Comparison of ENCODE assay signal across 26 mouse cellular contexts in genomic region chr5:120447305-120447704, GRCm38 (mm10). TPM values are rescaled to one million over a fixed set of nuclear protein-coding genes. Genes with fewer than 3 reads are reported as not detected.
DNase-seq lines count a peak whose midpoint lies in the region; ATAC-seq and TF ChIP-seq lines count a peak whose summit lies in the region.
"Had no signal": no experiment of that assay in that cellular context is flagged by ENCODE, and none has a peak within 500 bp of the region (broad histone marks: within the 10 kb centered on the region; RNA-seq: fewer than 3 reads in every experiment).

No protein-coding gene starts in this region.

- no peaks in the 10 kb centered on the region for H3K36me3 ChIP-seq in hindbrain, embryonic 13.5 days
- H3K36me3 ChIP-seq in hindbrain, embryonic 11.5 days (ENCODE audit: control insufficient read depth, insufficient read depth, low read length) = no peaks in the 10 kb centered on the region
- H3K36me3 ChIP-seq in midbrain, embryonic 13.5 days = no peaks in the 10 kb centered on the region
- H3K36me3 ChIP-seq in midbrain, postnatal 0 days (ENCODE audit: insufficient read depth, low read length) = no peaks in the 10 kb centered on the region
- H3K36me3 ChIP-seq in neural tube, embryonic 14.5 days (ENCODE audit: control insufficient read depth, insufficient read depth, low read length) = no peaks in the 10 kb centered on the region
- H3K36me3 ChIP-seq in stomach, postnatal 0 days (ENCODE audit: control insufficient read depth, insufficient read depth, low read length) = no peaks in the 10 kb centered on the region
- H3K36me3 ChIP-seq: heart, embryonic 15.5 days; liver, embryonic 15.5 days had no signal

- H3K4me1 ChIP-seq in hindbrain, embryonic 13.5 days (replicated peaks) = peaks cover 6% of the 10 kb centered on the region
- no peaks in the 10 kb centered on the region for H3K4me1 ChIP-seq in hindbrain, embryonic 11.5 days (replicated peaks; ENCODE audit: control insufficient read depth, insufficient read depth, low read length)
- H3K4me1 ChIP-seq in midbrain, embryonic 13.5 days (replicated peaks) = 0 out of 2 replicates have a peak, but pooled peaks cover 7% of the 10 kb centered on the region
- no peaks in the 10 kb centered on the region for H3K4me1 ChIP-seq in midbrain, postnatal 0 days (ENCODE audit: insufficient read depth, low read length)
- no peaks in the 10 kb centered on the region for H3K4me1 ChIP-seq in neural tube, embryonic 14.5 days (ENCODE audit: control insufficient read depth, insufficient read depth, low read length)
- H3K4me1 ChIP-seq in stomach, postnatal 0 days (replicated peaks; ENCODE audit: control insufficient read depth, insufficient read depth) = no peaks in the 10 kb centered on the region
- H3K4me1 ChIP-seq: heart, embryonic 15.5 days; liver, embryonic 15.5 days had no signal

- H3K9me3 ChIP-seq in hindbrain, embryonic 13.5 days = no peaks in the 10 kb centered on the region
- H3K9me3 ChIP-seq in hindbrain, embryonic 11.5 days (ENCODE audit: control insufficient read depth, low read length) = no peaks in the 10 kb centered on the region
- no peaks in the 10 kb centered on the region for H3K9me3 ChIP-seq in midbrain, embryonic 13.5 days
- H3K9me3 ChIP-seq in midbrain, postnatal 0 days (ENCODE audit: low read length) = no peaks in the 10 kb centered on the region
- H3K9me3 ChIP-seq in neural tube, embryonic 14.5 days (ENCODE audit: control insufficient read depth, low read length) = no peaks in the 10 kb centered on the region
- no peaks in the 10 kb centered on the region for H3K9me3 ChIP-seq in stomach, postnatal 0 days (ENCODE audit: control insufficient read depth, low read length)
- H3K9me3 ChIP-seq: heart, embryonic 15.5 days; liver, embryonic 15.5 days had no signal

- H3K9ac ChIP-seq in hindbrain, embryonic 13.5 days = 0 out of 2 replicates have a peak overlapping the region, but pooled peaks have one; percentile 19
- H3K9ac ChIP-seq in hindbrain, embryonic 11.5 days (ENCODE audit: low read depth, low read length) = no peak overlapping the region
- H3K9ac ChIP-seq in midbrain, embryonic 13.5 days (replicated peaks) = no peak overlapping the region
- no peak overlapping the region for H3K9ac ChIP-seq in midbrain, postnatal 0 days (replicated peaks; ENCODE audit: low read length, poor library complexity, severe bottlenecking)
- H3K9ac ChIP-seq in neural tube, embryonic 14.5 days (replicated peaks; ENCODE audit: low read depth, low read length) = no peak overlapping the region
- H3K9ac ChIP-seq in stomach, postnatal 0 days (ENCODE audit: low read length) = no peak overlapping the region
- H3K9ac ChIP-seq: heart, embryonic 15.5 days; liver, embryonic 15.5 days had no signal

- H3K4me3 ChIP-seq in hindbrain, embryonic 13.5 days = no peak overlapping the region
- H3K4me3 ChIP-seq in hindbrain, embryonic 11.5 days (ENCODE audit: low read depth, low read length) = no peak overlapping the region
- no peak overlapping the region for H3K4me3 ChIP-seq in midbrain, embryonic 13.5 days (replicated peaks)
- no peak overlapping the region for H3K4me3 ChIP-seq in midbrain, postnatal 0 days (ENCODE audit: low read depth, low read length)
- no peak overlapping the region for H3K4me3 ChIP-seq in neural tube, embryonic 14.5 days (ENCODE audit: low read depth, low read length)
- no peak overlapping the region for H3K4me3 ChIP-seq in stomach, postnatal 0 days (ENCODE audit: low read depth, low read length)
- H3K4me3 ChIP-seq: gastrocnemius, adult 2 months; heart, embryonic 15.5 days; liver, embryonic 15.5 days had no signal

- WGBS in hindbrain, embryonic 13.5 days = 47% methylated on average over 13 of the region's 13 CpGs
- WGBS in hindbrain, embryonic 11.5 days = 47% methylated on average over 13 of the region's 13 CpGs
- 54% methylated on average over 13 of the region's 13 CpGs for WGBS in midbrain, embryonic 13.5 days
- WGBS in midbrain, postnatal 0 days = 48% methylated on average over 13 of the region's 13 CpGs
- 32% methylated on average over 13 of the region's 13 CpGs for WGBS in neural tube, embryonic 14.5 days
- WGBS in stomach, postnatal 0 days = 21% methylated on average over 13 of the region's 13 CpGs

- TF ChIP-seq CTCF in midbrain, postnatal 0 days (IDR thresholded peaks at IDR 0.05) = no peak
- no peak for TF ChIP-seq CTCF in stomach, postnatal 0 days (IDR thresholded peaks at IDR 0.05; ENCODE audit: low read depth)

- no peak for ATAC-seq in hindbrain, embryonic 13.5 days (ENCODE audit: low FRiP score)
- no peak for ATAC-seq in hindbrain, embryonic 11.5 days (ENCODE audit: low FRiP score)
- peak; percentile 40; the same call in 1 of the 2 replicates for ATAC-seq in midbrain, embryonic 13.5 days
- no peak for ATAC-seq in midbrain, postnatal 0 days (ENCODE audit: low FRiP score)
- no peak; the same call in 1 of the 2 replicates for ATAC-seq in neural tube, embryonic 14.5 days (ENCODE audit: low read depth)
- no peak for ATAC-seq in stomach, postnatal 0 days (ENCODE audit: low FRiP score, low TSS enrichment)
- ATAC-seq in erythroblast, adult 5-6 weeks (replicated peaks; ENCODE audit: low FRiP score, poor library complexity, severe bottlenecking) = no peak
- ATAC-seq: forebrain, embryonic 14.5 days had no signal

- no peak overlapping the region for H3K4me2 ChIP-seq in hindbrain, embryonic 13.5 days
- H3K4me2 ChIP-seq in hindbrain, embryonic 11.5 days (replicated peaks; ENCODE audit: low read depth, low read length) = no peak overlapping the region
- H3K4me2 ChIP-seq in midbrain, embryonic 13.5 days (replicated peaks) = no peak overlapping the region
- H3K4me2 ChIP-seq in midbrain, postnatal 0 days (ENCODE audit: low read depth, low read length, poor library complexity, severe bottlenecking) = no peak overlapping the region
- H3K4me2 ChIP-seq in neural tube, embryonic 14.5 days (ENCODE audit: low read depth, low read length) = no peak overlapping the region
- H3K4me2 ChIP-seq in stomach, postnatal 0 days (replicated peaks; ENCODE audit: low read depth) = no peak overlapping the region
- H3K4me2 ChIP-seq: heart, embryonic 15.5 days; liver, embryonic 15.5 days had no signal

- H3K27me3 ChIP-seq in hindbrain, embryonic 13.5 days = peaks cover 43% of the 10 kb centered on the region
- H3K27me3 ChIP-seq in hindbrain, embryonic 11.5 days (ENCODE audit: control insufficient read depth, insufficient read depth, low read length) = no peaks in the 10 kb centered on the region
- H3K27me3 ChIP-seq in midbrain, embryonic 13.5 days = peaks cover 52% of the 10 kb centered on the region
- H3K27me3 ChIP-seq in midbrain, postnatal 0 days (ENCODE audit: insufficient read depth, low read length) = no peaks in the 10 kb centered on the region; the same call in 1 of the 2 replicates
- H3K27me3 ChIP-seq in neural tube, embryonic 14.5 days (ENCODE audit: control insufficient read depth, insufficient read depth, low read length) = no peaks in the 10 kb centered on the region
- no peaks in the 10 kb centered on the region; the same call in 1 of the 2 replicates for H3K27me3 ChIP-seq in stomach, postnatal 0 days (ENCODE audit: control insufficient read depth, insufficient read depth, low read length)

- no peak for TF ChIP-seq EP300 in stomach, postnatal 0 days (optimal IDR thresholded peaks at IDR 0.05)

- peak overlapping the region; percentile 42 for H3K27ac ChIP-seq in hindbrain, embryonic 13.5 days
- H3K27ac ChIP-seq in hindbrain, embryonic 11.5 days (ENCODE audit: low read depth, low read length) = no peak overlapping the region
- H3K27ac ChIP-seq in midbrain, embryonic 13.5 days = no peak overlapping the region
- no peak overlapping the region for H3K27ac ChIP-seq in midbrain, postnatal 0 days (ENCODE audit: low read depth, low read length)
- H3K27ac ChIP-seq in neural tube, embryonic 14.5 days (ENCODE audit: low read depth, low read length) = 0 out of 2 replicates have a peak overlapping the region, but pooled peaks have one; percentile 22
- no peak overlapping the region for H3K27ac ChIP-seq in stomach, postnatal 0 days (replicated peaks)
- H3K27ac ChIP-seq: gastrocnemius, adult 2 months; heart, embryonic 15.5 days; liver, embryonic 15.5 days had no signal

- no peak for DNase-seq in hindbrain, embryonic 11.5 days (ENCODE audit: low spot score)
- no peak for DNase-seq in midbrain, postnatal 0 days (ENCODE audit: low spot score)
- DNase-seq in kidney, postnatal 10 days = peak; percentile 61
- DNase-seq in stomach, postnatal 0 days (ENCODE audit: low spot score) = no peak
- DNase-seq: adrenal gland, postnatal 14 days; cerebellum, adult 9-10 months; gastrocnemius, adult 2 months; heart, postnatal 36 days; liver; lung, postnatal 4 days had no signal

RNA-seq across cellular contexts. Expression of gene Lhx5, which starts 15.8 kb away (rescaled TPM):
- polyA plus RNA-seq in hindbrain, embryonic 13.5 days (2015; fragmentation: Nextera tagmentation; extraction: Ambion mirVana) = 48.9 and 50.7 TPM in 2 replicates
- polyA plus RNA-seq in hindbrain, embryonic 11.5 days (2014; fragmentation: Nextera tagmentation; extraction: Ambion mirVana) = 36.1 and 41.6 TPM in 2 replicates
- polyA plus RNA-seq in midbrain, embryonic 13.5 days (2015; fragmentation: Nextera tagmentation; extraction: Ambion mirVana) = 44.6 and 55.0 TPM in 2 replicates
- 27.0 and 30.3 TPM in 2 replicates for total RNA-seq in midbrain, postnatal 0 days (2014; rRNA removed)
- polyA plus RNA-seq in midbrain, postnatal 0 days (2015; fragmentation: Nextera tagmentation; extraction: Ambion mirVana) = 13.9 and 14.7 TPM in 2 replicates
- 27.6 and 28.1 TPM in 2 replicates for polyA plus RNA-seq in neural tube, embryonic 14.5 days (2014; fragmentation: Nextera tagmentation; extraction: Ambion mirVana)
- 0.16 and 0.18 TPM in 2 replicates for polyA plus RNA-seq in stomach, postnatal 0 days (2015; fragmentation: Nextera tagmentation; extraction: Ambion mirVana)
- total RNA-seq in erythroblast, adult 5-6 weeks (2015; ENCODE audit: low replicate concordance) = not detected in 2 replicates
- not detected in 2 replicates for total RNA-seq in erythroblast, adult 5-6 weeks (2017; ENCODE audit: low replicate concordance)
- total RNA-seq: adrenal gland, postnatal 14 days; gastrocnemius, adult 2 months; gastrocnemius, postnatal 4 days; heart, postnatal 36 days; left cerebral cortex, adult 18-20 months; left cerebral cortex, postnatal 36 days; megakaryocyte-erythroid progenitor cell, adult 5-6 weeks had no signal
- polyA plus RNA-seq: embryonic facial prominence, embryonic 14.5 days; heart, embryonic 15.5 days; liver, embryonic 15.5 days; lung, embryonic 16.5 days; urinary bladder, adult 2 months had no signal

RNA-seq across cellular contexts. Expression of gene Sdsl, which starts 25.3 kb away (rescaled TPM):
- polyA plus RNA-seq in hindbrain, embryonic 13.5 days (2015; fragmentation: Nextera tagmentation; extraction: Ambion mirVana) = 6.4 and 6.7 TPM in 2 replicates
- polyA plus RNA-seq in hindbrain, embryonic 11.5 days (2014; fragmentation: Nextera tagmentation; extraction: Ambion mirVana) = 5.8 and 6.7 TPM in 2 replicates
- polyA plus RNA-seq in midbrain, embryonic 13.5 days (2015; fragmentation: Nextera tagmentation; extraction: Ambion mirVana) = 6.8 and 9.5 TPM in 2 replicates
- total RNA-seq in midbrain, postnatal 0 days (2014; rRNA removed) = 3.4 and 4.4 TPM in 2 replicates
- 5.8 and 6.0 TPM in 2 replicates for polyA plus RNA-seq in midbrain, postnatal 0 days (2015; fragmentation: Nextera tagmentation; extraction: Ambion mirVana)
- polyA plus RNA-seq in neural tube, embryonic 14.5 days (2014; fragmentation: Nextera tagmentation; extraction: Ambion mirVana) = 5.8 and 8.3 TPM in 2 replicates
- 16.2 and 16.8 TPM in 2 replicates for polyA plus RNA-seq in stomach, postnatal 0 days (2015; fragmentation: Nextera tagmentation; extraction: Ambion mirVana)
- not detected in 2 replicates for total RNA-seq in erythroblast, adult 5-6 weeks (2015; ENCODE audit: low replicate concordance)
- total RNA-seq in erythroblast, adult 5-6 weeks (2017; ENCODE audit: low replicate concordance) = 3.4 and 3.9 TPM in 2 replicates

RNA-seq across cellular contexts. Expression of gene Sds, which starts 29.0 kb away (rescaled TPM):
- not detected in 2 replicates for polyA plus RNA-seq in hindbrain, embryonic 13.5 days (2015; fragmentation: Nextera tagmentation; extraction: Ambion mirVana)
- polyA plus RNA-seq in hindbrain, embryonic 11.5 days (2014; fragmentation: Nextera tagmentation; extraction: Ambion mirVana) = not detected in 2 replicates
- 0.32 TPM in 1 of 2 replicates, not detected in the other for polyA plus RNA-seq in midbrain, embryonic 13.5 days (2015; fragmentation: Nextera tagmentation; extraction: Ambion mirVana)
- not detected in 2 replicates for total RNA-seq in midbrain, postnatal 0 days (2014; rRNA removed)
- polyA plus RNA-seq in midbrain, postnatal 0 days (2015; fragmentation: Nextera tagmentation; extraction: Ambion mirVana) = 0.17 and 0.23 TPM in 2 replicates
- polyA plus RNA-seq in neural tube, embryonic 14.5 days (2014; fragmentation: Nextera tagmentation; extraction: Ambion mirVana) = 0.29 TPM in 1 of 2 replicates, not detected in the other
- not detected in 2 replicates for polyA plus RNA-seq in stomach, postnatal 0 days (2015; fragmentation: Nextera tagmentation; extraction: Ambion mirVana)
- not detected in 2 replicates for total RNA-seq in erythroblast, adult 5-6 weeks (2015; ENCODE audit: low replicate concordance)
- total RNA-seq in erythroblast, adult 5-6 weeks (2017; ENCODE audit: low replicate concordance) = not detected in 2 replicates
- total RNA-seq: gastrocnemius, postnatal 4 days; left cerebral cortex, adult 18-20 months; left cerebral cortex, postnatal 36 days; megakaryocyte-erythroid progenitor cell, adult 5-6 weeks had no signal
- polyA plus RNA-seq: embryonic facial prominence, embryonic 14.5 days; forebrain, embryonic 14.5 days; frontal cortex, adult 2 months; heart, embryonic 15.5 days; lung, embryonic 16.5 days; stomach, embryonic 14.5 days; urinary bladder, adult 2 months had no signal

RNA-seq across cellular contexts. Expression of gene Plbd2, which starts 56.1 kb away (rescaled TPM):
- 31.8 and 32.3 TPM in 2 replicates for polyA plus RNA-seq in hindbrain, embryonic 13.5 days (2015; fragmentation: Nextera tagmentation; extraction: Ambion mirVana)
- polyA plus RNA-seq in hindbrain, embryonic 11.5 days (2014; fragmentation: Nextera tagmentation; extraction: Ambion mirVana) = 20.5 and 22.1 TPM in 2 replicates
- 25.1 and 29.3 TPM in 2 replicates for polyA plus RNA-seq in midbrain, embryonic 13.5 days (2015; fragmentation: Nextera tagmentation; extraction: Ambion mirVana)
- 26.7 and 27.9 TPM in 2 replicates for total RNA-seq in midbrain, postnatal 0 days (2014; rRNA removed)
- polyA plus RNA-seq in midbrain, postnatal 0 days (2015; fragmentation: Nextera tagmentation; extraction: Ambion mirVana) = 49.9 and 52.9 TPM in 2 replicates
- polyA plus RNA-seq in neural tube, embryonic 14.5 days (2014; fragmentation: Nextera tagmentation; extraction: Ambion mirVana) = 30.8 and 30.9 TPM in 2 replicates
- polyA plus RNA-seq in stomach, postnatal 0 days (2015; fragmentation: Nextera tagmentation; extraction: Ambion mirVana) = 42.6 and 45.9 TPM in 2 replicates
- total RNA-seq in erythroblast, adult 5-6 weeks (2015; ENCODE audit: low replicate concordance) = 1.7 and 7.7 TPM in 2 replicates
- 1.4 and 3.8 TPM in 2 replicates for total RNA-seq in erythroblast, adult 5-6 weeks (2017; ENCODE audit: low replicate concordance)

Comparison
In these comparisons a context has a peak if more than half of its experiments do, and no peak if none do; other contexts are left out.
1. H3K27ac ChIP-seq: peak in hindbrain, embryonic 13.5 days (single experiment) and neural tube, embryonic 14.5 days (single experiment); none in hindbrain, embryonic 11.5 days (single experiment), midbrain, embryonic 13.5 days (single experiment), midbrain, postnatal 0 days (single experiment) and stomach, postnatal 0 days (single experiment).
2. RNA of gene Lhx5, which starts 15.8 kb away (polyA plus RNA-seq): 44.6 to 55.0 TPM in midbrain, embryonic 13.5 days, 48.9 to 50.7 TPM in hindbrain, embryonic 13.5 days, 36.1 to 41.6 TPM in hindbrain, embryonic 11.5 days, 27.6 to 28.1 TPM in neural tube, embryonic 14.5 days and 13.9 to 14.7 TPM in midbrain, postnatal 0 days; 0.16 to 0.18 TPM in stomach, postnatal 0 days; every median in the first group is over 10 times any median in the second.